Mouse (Mus musculus) MEL (cell line): ENCODE measurements at regions not wholly inside any gene's neighbourhood (a gene's known extent, or its start where the extent isn't known, plus 50 kb on each side); places are given as distances from the start of the nearest gene placed in this dataset.
A peak's percentile ranks its signal among the peaks of the same experiment; 100 is the strongest.

Source experiments
- DNase-seq: peaks from one replicate; pipeline ENCODE4 v3.0.0; 2011; ENCODE audit warnings: low read depth, low spot score
- H3K27ac ChIP-seq: 2 replicates; pipeline ENCODE4 v1.5.1; 2012; ENCODE audit warnings: low read depth, mild to moderate bottlenecking, control low read depth, low read length, moderate library complexity; ENCODE audit not compliant: control insufficient read depth
- H3K27me3 ChIP-seq, 2 experiments: fragments of 150-350 bp in 1 of 2; sonication (generic) in 1 of 2; 2 replicates each; pipeline ENCODE4 v1.6.1; 2012; ENCODE audit warnings: low read length in 2 of 2, mild to moderate bottlenecking in 2 of 2, improper control_type of control experiment in 1 of 2, moderate library complexity in 1 of 2; ENCODE audit not compliant: insufficient read depth in 2 of 2, control insufficient read depth in 1 of 2
- H3K36me3 ChIP-seq, 2 experiments: 2 replicates each; pipeline ENCODE4 v1.6.1; 2012 to 2014; ENCODE audit warnings: low read length in 2 of 2, improper control_type of control experiment in 1 of 2, inconsistent platforms in 1 of 2, mild to moderate bottlenecking in 1 of 2; ENCODE audit not compliant: insufficient read depth in 2 of 2, control insufficient read depth in 1 of 2
- H3K4me1 ChIP-seq, 2 experiments: fragments of 150-350 bp in 1 of 2; sonication (generic) in 1 of 2; 2 replicates each; pipeline ENCODE4 v1.6.1; 2012; ENCODE audit warnings: low read length in 2 of 2, improper control_type of control experiment in 1 of 2, mild to moderate bottlenecking in 1 of 2; ENCODE audit not compliant: insufficient read depth in 2 of 2, control insufficient read depth in 1 of 2
- H3K4me3 ChIP-seq, 2 experiments: fragments of 150-350 bp in 1 of 2; sonication (generic) in 1 of 2; 2 replicates each; pipeline ENCODE4 v1.5.1; 2012; ENCODE audit warnings: low read depth in 2 of 2, low read length in 2 of 2, mild to moderate bottlenecking in 2 of 2, moderate library complexity in 2 of 2, control low read depth in 1 of 2, improper control_type of control experiment in 1 of 2; ENCODE audit not compliant: control insufficient read depth in 1 of 2, insufficient read depth in 1 of 2
- H3K79me2 ChIP-seq: 2 replicates; pipeline ENCODE4 v1.6.1; 2012; ENCODE audit warnings: mild to moderate bottlenecking, low read length, moderate library complexity; ENCODE audit not compliant: control insufficient read depth, poor library complexity, insufficient read depth
- H3K9ac ChIP-seq: 2 replicates; pipeline ENCODE4 v1.6.1; 2012; ENCODE audit warnings: low read depth, mild to moderate bottlenecking, control low read depth, low read length, moderate library complexity; ENCODE audit not compliant: control insufficient read depth, poor library complexity, severe bottlenecking
- H3K9me3 ChIP-seq: fragments of 150-350 bp; sonication (generic); replicated peaks from 2 replicates; pipeline ENCODE4 v1.6.1; 2012; ENCODE audit warnings: mild to moderate bottlenecking, low read length, improper control_type of control experiment, moderate library complexity; ENCODE audit not compliant: insufficient read depth
- BHLHE40 ChIP-seq: IDR thresholded peaks from 2 replicates; pipeline ENCODE4 v1.6.1; 2012; ENCODE audit warnings: low read depth, mild to moderate bottlenecking, inconsistent platforms, low read length, improper control_type of control experiment, borderline replicate concordance
- CTCF ChIP-seq, 3 experiments: IDR thresholded peaks in 2 of 3; conservative IDR thresholded peaks in 1 of 3; 2 replicates each; pipeline ENCODE4 v1.5.1; 2011 to 2012; ENCODE audit warnings: low read length in 3 of 3, low read depth in 2 of 3, mild to moderate bottlenecking in 2 of 3, improper control_type of control experiment in 1 of 3, inconsistent platforms in 1 of 3, mixed read lengths in 1 of 3, moderate library complexity in 1 of 3; ENCODE audit not compliant: control insufficient read depth in 1 of 3, insufficient read depth in 1 of 3, poor library complexity in 1 of 3, severe bottlenecking in 1 of 3
- EP300 ChIP-seq, 2 experiments: IDR thresholded peaks; 2 replicates each; pipeline ENCODE4 v1.6.1; 2011; ENCODE audit warnings: improper control_type of control experiment in 2 of 2, low read length in 2 of 2, low read depth in 1 of 2, mild to moderate bottlenecking in 1 of 2
- ETS1 ChIP-seq: IDR thresholded peaks from 2 replicates; pipeline ENCODE4 v1.6.1; 2012; ENCODE audit warnings: low read depth, mild to moderate bottlenecking, inconsistent platforms, low read length, improper control_type of control experiment, moderate library complexity
- GABPA ChIP-seq: IDR thresholded peaks from 2 replicates; pipeline ENCODE4 v1.6.1; 2012; ENCODE audit warnings: low read depth, mild to moderate bottlenecking, inconsistent platforms, low read length, improper control_type of control experiment, moderate library complexity
- JUND ChIP-seq: IDR thresholded peaks from 2 replicates; pipeline ENCODE4 v1.6.1; 2011; ENCODE audit warnings: low read depth, mild to moderate bottlenecking, improper control_type of control experiment, low read length
- MAFK ChIP-seq: IDR thresholded peaks from 2 replicates; pipeline ENCODE4 v1.6.1; 2011; ENCODE audit warnings: low read depth, mild to moderate bottlenecking, low read length, improper control_type of control experiment, borderline replicate concordance
- MAX ChIP-seq: IDR thresholded peaks from 2 replicates; pipeline ENCODE4 v1.6.1; 2011; ENCODE audit warnings: low read length, improper control_type of control experiment
- POLR2A ChIP-seq, 2 experiments: IDR thresholded peaks; 2 replicates each; pipeline ENCODE4 v1.6.1; 2011 to 2012; ENCODE audit warnings: low read length in 2 of 2, mild to moderate bottlenecking in 2 of 2, control low read depth in 1 of 2, improper control_type of control experiment in 1 of 2, low read depth in 1 of 2, moderate library complexity in 1 of 2; ENCODE audit not compliant: control insufficient read depth in 1 of 2, insufficient read depth in 1 of 2, poor library complexity in 1 of 2
- UBTF ChIP-seq: IDR thresholded peaks from 2 replicates; pipeline ENCODE4 v1.6.1; 2012; ENCODE audit warnings: low read depth, mild to moderate bottlenecking, inconsistent platforms, low read length, improper control_type of control experiment, moderate library complexity, borderline replicate concordance; ENCODE audit not compliant: insufficient read depth
- USF2 ChIP-seq, 2 experiments: IDR thresholded peaks; 2 replicates each; pipeline ENCODE4 v1.6.1; 2011 to 2012; ENCODE audit warnings: improper control_type of control experiment in 2 of 2, low read length in 2 of 2, borderline replicate concordance in 1 of 2, inconsistent platforms in 1 of 2, low read depth in 1 of 2, mild to moderate bottlenecking in 1 of 2; ENCODE audit not compliant: insufficient read depth in 1 of 2
- ZC3H11A ChIP-seq: IDR thresholded peaks from 2 replicates; pipeline ENCODE4 v1.6.1; 2012; ENCODE audit warnings: low read depth, mild to moderate bottlenecking, inconsistent platforms, low read length, improper control_type of control experiment
- ZMIZ1 ChIP-seq: IDR thresholded peaks from 2 replicates; pipeline ENCODE4 v1.6.1; 2012; ENCODE audit warnings: low read depth, mild to moderate bottlenecking, inconsistent platforms, low read length, improper control_type of control experiment, moderate library complexity
- ZNF384 ChIP-seq: IDR thresholded peaks from 2 replicates; pipeline ENCODE4 v1.6.1; 2012; ENCODE audit warnings: low read depth, mild to moderate bottlenecking, inconsistent platforms, low read length, improper control_type of control experiment

DNA sequence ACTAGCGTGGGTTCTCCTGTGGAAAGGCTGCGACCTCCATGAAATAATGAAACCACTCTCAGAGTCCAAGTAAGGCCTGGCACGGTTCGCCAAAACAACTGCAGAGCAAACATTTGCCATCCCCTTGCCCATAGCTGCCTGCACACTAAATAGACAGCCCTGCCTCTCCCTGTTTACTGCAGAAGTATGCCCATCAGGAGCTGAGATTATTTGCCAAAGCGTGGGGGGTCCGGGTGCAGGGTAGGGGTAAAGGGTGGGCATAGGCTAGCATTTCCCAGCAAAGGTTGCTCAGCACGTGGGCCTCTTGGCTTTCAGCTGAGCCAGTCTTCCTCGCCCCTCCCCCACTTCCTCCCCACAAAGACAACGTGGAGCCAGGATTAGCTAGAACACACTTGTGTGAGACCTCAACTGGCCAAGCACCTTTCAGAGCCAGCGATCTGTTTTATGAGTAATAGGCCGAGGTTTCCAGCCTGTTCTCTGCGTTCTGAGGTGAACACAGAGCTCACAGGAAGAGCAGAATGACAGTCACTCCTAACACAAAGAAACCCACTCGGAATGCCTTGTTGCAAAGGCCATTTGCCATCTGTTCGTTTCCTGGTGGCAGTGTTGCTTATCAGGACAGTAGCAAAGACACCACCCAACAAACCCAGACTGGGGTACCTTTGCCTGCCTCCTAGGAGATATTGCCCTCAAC, 55.6 kb upstream of the Cep85l start (continued):
- TF ChIP-seq USF2 (IDR thresholded peaks at IDR 0.05; ENCODE audit: borderline replicate concordance in 1 of 2, insufficient read depth in 1 of 2, low read depth in 1 of 2, low read length in 2 of 2) (no peak), BHLHE40 (peak; percentile 36; the same call in 1 of the 2 replicates), ZMIZ1 (no peak)
- TF ChIP-seq, all 39 proteins: peak for 14

DNA sequence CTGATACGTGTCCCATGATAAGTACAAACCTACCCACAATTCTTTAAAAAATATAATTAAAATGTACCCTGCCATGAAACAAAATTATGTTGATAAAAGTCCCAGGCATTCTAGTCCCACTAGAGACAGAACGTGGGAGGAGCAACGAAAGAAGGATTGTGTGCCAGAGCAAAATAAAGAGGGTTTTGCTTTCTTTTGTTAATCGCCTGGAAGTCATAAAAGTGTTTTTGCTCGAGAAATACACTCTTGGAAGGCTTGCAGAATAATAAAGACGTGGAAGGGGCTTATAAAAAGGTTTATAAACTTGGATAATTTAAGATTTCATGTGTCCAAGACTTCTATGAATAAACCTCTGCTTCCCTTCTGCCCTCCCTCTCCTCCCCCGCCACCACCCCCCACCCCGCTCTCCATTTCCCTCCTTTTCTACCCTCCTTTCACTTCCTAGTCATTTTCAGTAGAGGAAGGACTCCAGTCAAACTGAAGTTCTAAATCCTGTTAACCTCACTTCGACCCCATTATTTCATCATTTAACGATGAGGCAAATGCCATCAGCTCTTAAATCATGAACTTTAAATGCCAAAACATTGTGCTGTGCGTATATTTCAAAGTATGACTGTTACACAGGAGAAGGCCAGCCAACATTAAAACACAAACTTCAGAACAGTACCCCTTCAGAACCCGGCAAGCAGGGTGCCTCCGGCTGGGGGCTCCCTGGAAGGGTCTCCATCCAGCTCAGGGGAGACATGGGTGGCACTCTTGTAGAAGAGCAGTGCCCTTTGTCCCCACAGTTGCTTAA, 54.8 kb upstream of the Cep85l start:
- Histone ChIP-seq H3K4me3 (no peak overlapping the region), H3K27ac (peak overlapping the region; percentile 99), H3K9ac (peak overlapping the region; percentile 70), H3K36me3 (peaks cover 0 to 45% of the 10 kb centered on the region in 2 experiments; a peak in 2 of 4 replicates), H3K27me3 (no peaks in the 10 kb centered on the region), H3K9me3 (no peaks in the 10 kb centered on the region), H3K79me2 (no peaks in the 10 kb centered on the region), H3K4me1 (peaks cover 32 to 38% of the 10 kb centered on the region in 2 experiments)
- TF ChIP-seq BHLHE40 (no peak), JUND (no peak), CTCF (IDR thresholded peaks at IDR 0.05 in 2 of 3, conservative IDR thresholded peaks at IDR 0.05 in 1 of 3; ENCODE audit: control insufficient read depth in 1 of 3, insufficient read depth in 1 of 3, low read depth in 2 of 3, low read length in 3 of 3, poor library complexity in 1 of 3, severe bottlenecking in 1 of 3) (no peak), MAX (no peak), ZC3H11A (no peak)
- no peak for DNase-seq

DNA sequence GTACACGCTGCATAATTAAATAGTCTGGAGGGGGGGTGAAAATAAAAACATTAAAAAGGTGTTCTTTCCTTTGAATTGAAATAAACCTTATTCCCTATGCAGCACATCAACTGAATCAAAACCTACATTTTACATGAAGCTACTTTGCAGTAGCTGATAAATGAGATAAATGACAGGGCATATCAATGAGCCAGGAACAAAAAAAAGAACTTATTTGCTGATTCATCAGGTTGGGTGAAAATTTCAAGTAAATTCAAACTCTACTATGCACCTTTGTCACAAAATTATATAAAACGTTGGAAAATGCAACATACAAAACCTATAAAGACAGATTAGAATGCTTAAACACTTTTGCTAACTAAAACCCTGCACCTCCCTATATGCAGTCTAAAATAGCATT, 53.0 kb upstream of the Cep85l start:
- no peaks in the 10 kb centered on the region for H3K27me3 ChIP-seq
- no peak overlapping the region for H3K4me3 ChIP-seq
- H3K27ac ChIP-seq, result no peak overlapping the region
- H3K9me3 ChIP-seq, result no peaks in the 10 kb centered on the region
- TF ChIP-seq ETS1, result 0 out of 2 replicates have a peak, but pooled peaks have one; percentile 46
- TF ChIP-seq JUND, result no peak
- TF ChIP-seq EP300 (IDR thresholded peaks at IDR 0.05; ENCODE audit: low read depth in 1 of 2, low read length in 2 of 2), result peak; percentile 39 to 50; a peak in 3 of 4 replicates
- TF ChIP-seq MAFK, result peak; percentile 85
- no peak for TF ChIP-seq POLR2A (IDR thresholded peaks at IDR 0.05; ENCODE audit: control insufficient read depth in 1 of 2, insufficient read depth in 1 of 2, low read depth in 1 of 2, low read length in 2 of 2, poor library complexity in 1 of 2)
- peak; percentile 77 for TF ChIP-seq ZNF384
- TF ChIP-seq GABPA, result no peak
- no peak for TF ChIP-seq UBTF
- H3K36me3 ChIP-seq, result peaks cover 0 to 42% of the 10 kb centered on the region in 2 experiments; a peak in 2 of 4 replicates
- no peak overlapping the region for H3K9ac ChIP-seq
- no peak for DNase-seq
- no peaks in the 10 kb centered on the region for H3K79me2 ChIP-seq
- H3K4me1 ChIP-seq, result peaks cover 31 to 33% of the 10 kb centered on the region in 2 experiments
